Mouse (Mus musculus): ENCODE data around the gene Defa21.
"Not testable (repeated sequence)": the region's sequence is repeated elsewhere in the genome, so short reads cannot be mapped to it uniquely, and the experiment has no call there.

DNA sequence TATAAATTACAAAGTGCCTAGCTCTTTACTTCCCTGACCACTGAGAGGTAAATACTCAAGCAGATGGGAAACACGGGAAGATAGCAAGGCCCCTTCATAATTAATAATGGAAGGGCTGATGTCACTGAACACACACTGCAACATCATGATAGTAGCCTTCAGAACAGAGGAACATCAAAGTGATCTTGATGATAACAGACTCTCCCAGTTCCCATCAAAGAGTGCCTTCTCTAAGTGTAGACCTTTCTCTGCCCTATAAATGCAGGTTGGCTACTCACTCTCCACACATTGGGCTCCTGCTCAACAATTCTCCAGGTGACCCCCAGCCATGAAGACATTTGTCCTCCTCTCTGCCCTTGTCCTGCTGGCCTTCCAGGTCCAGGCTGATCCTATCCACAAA, 39.4 kb downstream of the Defa21 start, which contains the start of gene Defa35:
- TF ChIP-seq CTCF (IDR thresholded peaks at IDR 0.05; ENCODE audit: low read depth, low read length); POLR2A (IDR thresholded peaks at IDR 0.05; ENCODE audit: borderline replicate concordance, low read depth, low read length): not testable (repeated sequence)

Measured in bone marrow macrophage, adult 2 months (primary cell).